Mouse (Mus musculus) embryonic facial prominence, embryonic 12.5 days (tissue): ENCODE results near the gene Foxl2. TPM values are rescaled to one million over a fixed set of nuclear protein-coding genes. Genes with fewer than 3 reads are reported as not detected.

Experiments used
- ATAC-seq: fragments of 200-750 bp; cut with Nextera tagmentation; 2 replicates; pipeline ENCODE4 v1.8.0; 2017; ENCODE audit not compliant: insufficient number of reproducible peaks, insufficient read depth, low FRiP score, low TSS enrichment
- H3K27ac ChIP-seq: fragments of 300-500 bp; sonication (generic); 2 replicates; pipeline ENCODE4 v1.5.1; 2016; ENCODE audit warnings: mild to moderate bottlenecking
- H3K27me3 ChIP-seq: fragments of 300-500 bp; sonication (generic); 2 replicates; pipeline ENCODE4 v1.6.1; 2016; ENCODE audit warnings: mild to moderate bottlenecking, moderate library complexity
- H3K36me3 ChIP-seq: fragments of 300-500 bp; sonication (generic); 2 replicates; pipeline ENCODE4 v1.6.1; 2016; ENCODE audit warnings: mild to moderate bottlenecking
- H3K4me1 ChIP-seq: fragments of 300-500 bp; sonication (generic); 2 replicates; pipeline ENCODE4 v1.6.1; 2016
- H3K4me2 ChIP-seq: fragments of 300-500 bp; sonication (generic); replicated peaks from 2 replicates; pipeline ENCODE4 v1.6.1; 2016; ENCODE audit warnings: mild to moderate bottlenecking, moderate library complexity
- H3K4me3 ChIP-seq: fragments of 300-500 bp; sonication (generic); 2 replicates; pipeline ENCODE4 v1.5.1; 2016; ENCODE audit warnings: mild to moderate bottlenecking
- H3K9ac ChIP-seq: fragments of 300-500 bp; sonication (generic); 2 replicates; pipeline ENCODE4 v1.6.1; 2016; ENCODE audit warnings: mild to moderate bottlenecking, moderate library complexity
- H3K9me3 ChIP-seq: fragments of 300-500 bp; sonication (generic); 2 replicates; pipeline ENCODE4 v1.6.1; 2016; ENCODE audit warnings: mild to moderate bottlenecking, moderate library complexity
- WGBS: fragments of 180-500 bp; shearing (Covaris S2); methylation state at CpG from one replicate; pipeline ENCODE4 v1.1.7; 2016; 5-methylcytosine and 5-hydroxymethylcytosine counted together
- polyA plus RNA-seq: library from polyadenylated mRNA; unstranded; fragments of >200 nt; fragmentation: Nextera tagmentation; extraction: Ambion mirVana; gene quantifications from 2 replicates; pipeline ENCODE4 v1.2.1, GENCODE M21; 2016

The Foxl2 gene
- polyA plus RNA-seq, 1 experiment from 2014 or later, result 14.3 TPM

DNA sequence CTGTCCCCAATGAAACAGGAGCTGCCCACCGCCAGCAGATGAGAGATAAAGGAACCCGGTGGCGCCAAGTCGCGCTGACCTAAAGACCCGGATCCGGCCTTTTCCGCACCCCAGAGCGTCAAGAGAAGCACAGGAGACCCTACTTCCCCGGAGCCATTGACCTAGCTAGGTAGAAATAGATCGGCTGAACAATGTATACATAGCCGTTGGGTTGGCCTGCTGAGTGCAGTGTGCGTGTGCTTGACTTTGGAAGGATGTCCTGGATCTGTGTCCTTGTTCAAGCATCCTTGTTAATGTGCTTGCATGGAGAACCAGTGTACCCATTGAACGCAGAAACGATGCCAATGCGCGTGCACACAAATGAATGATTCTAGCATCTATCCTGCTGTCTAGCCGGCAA is 8.6 kb downstream of the Foxl2 start:
- 5% methylated on average over 18 of the region's 18 CpGs for WGBS
- no peak overlapping the region for H3K4me3 ChIP-seq
- peaks cover 91% of the 10 kb centered on the region for H3K27me3 ChIP-seq

DNA sequence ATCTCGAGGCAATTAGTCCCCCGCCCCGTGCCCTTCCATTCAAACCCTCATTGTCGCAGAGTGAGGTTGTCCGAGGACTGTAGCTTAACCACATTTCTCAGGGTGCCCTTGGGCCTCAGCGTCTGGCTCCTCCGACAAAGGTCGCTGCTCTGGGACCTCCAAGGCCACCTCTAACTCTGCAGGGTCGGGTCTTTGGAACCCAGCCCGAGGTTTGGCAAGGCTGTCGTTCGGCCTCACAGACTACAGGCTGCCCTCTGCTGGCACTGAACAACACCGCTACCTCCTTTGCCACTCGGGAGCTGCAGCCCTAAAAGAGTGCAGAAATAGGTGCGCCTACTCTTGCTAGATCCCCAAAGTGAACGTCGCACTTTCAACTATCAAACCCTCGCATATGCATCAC is 10.0 kb downstream of the Foxl2 start:
- H3K36me3 ChIP-seq, result no peaks in the 10 kb centered on the region
- H3K27me3 ChIP-seq, result peaks cover 88% of the 10 kb centered on the region
- no peak overlapping the region for H3K27ac ChIP-seq
- H3K9ac ChIP-seq, result no peak overlapping the region
- peak overlapping the region; percentile 23; the same call in 1 of the 2 replicates for H3K4me2 ChIP-seq
- no peak overlapping the region for H3K4me3 ChIP-seq
- WGBS, result 3% methylated on average over 18 of the region's 18 CpGs
- ATAC-seq, result no peak
- no peaks in the 10 kb centered on the region for H3K9me3 ChIP-seq
- H3K4me1 ChIP-seq, result 0 out of 2 replicates have a peak, but pooled peaks cover 3% of the 10 kb centered on the region

More for the DNA sequence above, 8.6 kb downstream of the Foxl2 start:
- Histone ChIP-seq H3K4me2 (no peak overlapping the region), H3K9me3 (no peaks in the 10 kb centered on the region), H3K9ac (no peak overlapping the region), H3K4me1 (0 out of 2 replicates have a peak, but pooled peaks cover 3% of the 10 kb centered on the region), H3K36me3 (no peaks in the 10 kb centered on the region), H3K27ac (no peak overlapping the region)
- ATAC-seq, result no peak

DNA sequence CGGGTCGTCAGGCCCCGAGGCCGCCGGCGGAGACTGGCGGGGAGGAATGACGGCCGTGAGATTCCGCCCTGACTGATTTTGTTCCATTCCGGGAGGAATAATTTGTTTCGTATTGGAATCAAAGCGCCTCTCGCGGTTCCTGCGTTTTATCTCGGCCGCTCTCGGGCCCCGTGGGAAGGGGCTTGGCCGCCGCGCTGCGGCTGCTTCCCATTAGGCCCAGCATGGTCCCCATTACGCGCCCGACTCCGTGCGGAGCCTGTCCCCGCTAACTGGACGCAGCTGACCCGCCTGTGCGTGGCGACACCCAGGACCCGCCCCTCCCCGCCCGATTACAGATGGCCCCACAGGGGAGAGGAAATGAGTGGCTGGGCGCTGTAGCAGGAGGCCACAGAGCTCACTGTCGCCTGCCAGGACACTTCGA is 18.0 kb downstream of the Foxl2 start:
- Histone ChIP-seq H3K4me2 (peak overlapping the region; percentile 67), H3K4me3 (peak overlapping the region; percentile 36), H3K27me3 (peaks cover 78% of the 10 kb centered on the region), H3K9ac (peak overlapping the region; percentile 33; the same call in 1 of the 2 replicates), H3K27ac (peak overlapping the region; percentile 54; the same call in 1 of the 2 replicates), H3K36me3 (no peaks in the 10 kb centered on the region), H3K4me1 (peaks cover 11% of the 10 kb centered on the region), H3K9me3 (no peaks in the 10 kb centered on the region)
- no peak for ATAC-seq
- whole genome bisulfite sequencing, result under 1% methylated on average over 40 of the region's 40 CpGs

DNA sequence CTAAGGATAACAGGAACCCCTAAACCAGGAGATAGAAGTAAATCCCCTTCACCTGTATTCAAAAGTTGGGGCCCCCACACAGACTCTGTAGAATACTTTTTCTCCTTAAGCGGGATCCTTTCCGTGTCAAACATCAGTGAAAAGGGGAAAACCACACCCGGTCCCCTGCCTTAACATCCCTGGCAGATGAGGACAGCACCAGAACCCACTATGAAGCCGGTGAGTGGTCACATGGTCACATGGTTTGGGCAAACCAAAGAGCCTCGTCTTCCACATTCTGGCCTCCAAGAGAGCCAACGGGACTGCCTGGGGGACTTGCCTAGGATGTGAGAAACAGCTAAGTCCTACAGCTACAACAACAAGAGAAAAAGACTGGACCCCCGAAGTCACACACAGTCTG is 18.5 kb downstream of the Foxl2 start:
- peaks cover 11% of the 10 kb centered on the region for H3K4me1 ChIP-seq
- ATAC-seq, result no peak
- 4% methylated on average over 7 of the region's 7 CpGs for WGBS
- no peaks in the 10 kb centered on the region for H3K9me3 ChIP-seq
- peak overlapping the region; percentile 36 for H3K4me3 ChIP-seq
- peaks cover 76% of the 10 kb centered on the region for H3K27me3 ChIP-seq
- H3K36me3 ChIP-seq, result no peaks in the 10 kb centered on the region
- H3K4me2 ChIP-seq, result peak overlapping the region; percentile 67
- H3K27ac ChIP-seq, result no peak overlapping the region
- H3K9ac ChIP-seq, result no peak overlapping the region

DNA sequence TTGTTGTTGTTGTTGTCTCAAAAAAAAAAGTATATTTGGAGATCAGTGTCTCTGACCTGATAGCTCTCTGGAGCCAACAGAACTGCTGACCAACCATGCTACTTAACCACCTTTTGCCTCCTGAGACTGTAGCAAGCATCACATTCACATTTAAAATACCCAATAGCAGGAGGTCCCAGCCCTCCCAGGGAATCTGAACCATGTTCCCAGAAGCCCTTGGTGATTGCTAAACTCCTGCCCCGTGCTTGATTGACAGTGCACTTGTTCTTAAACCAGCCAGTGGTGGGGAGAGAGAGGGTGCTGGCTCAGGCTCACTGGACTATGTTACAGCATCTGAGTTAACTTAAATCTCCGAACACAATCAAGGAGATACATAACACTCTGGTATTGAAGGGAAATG is 19.8 kb downstream of the Foxl2 start:
- H3K4me3 ChIP-seq, result no peak overlapping the region
- peaks cover 11% of the 10 kb centered on the region for H3K4me1 ChIP-seq
- 22% methylated on average over 2 of the region's 2 CpGs for WGBS
- ATAC-seq, result no peak
- H3K9me3 ChIP-seq, result no peaks in the 10 kb centered on the region
- H3K9ac ChIP-seq, result no peak overlapping the region
- H3K36me3 ChIP-seq, result no peaks in the 10 kb centered on the region
- no peak overlapping the region for H3K27ac ChIP-seq
- peaks cover 66% of the 10 kb centered on the region for H3K27me3 ChIP-seq
- no peak overlapping the region for H3K4me2 ChIP-seq

DNA sequence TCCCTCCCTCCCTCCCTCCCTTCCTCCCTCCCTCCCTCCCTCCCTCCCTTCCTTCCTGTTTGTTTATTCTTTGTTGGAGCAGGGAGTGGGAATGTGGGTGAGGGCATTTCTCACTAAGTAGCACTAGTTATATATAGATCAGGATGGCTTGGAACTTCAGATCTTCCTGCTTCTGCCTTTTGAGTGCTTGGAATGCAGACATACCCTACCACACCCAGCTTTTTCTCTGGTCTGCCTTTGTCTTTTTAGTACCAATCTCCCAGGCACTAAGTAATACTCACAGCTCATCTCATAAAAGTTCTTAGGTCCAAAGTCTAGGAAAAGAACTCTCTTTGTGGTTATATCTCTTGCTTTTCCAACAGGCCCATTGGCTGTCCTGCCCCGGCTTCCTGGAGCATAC is 21.0 kb downstream of the Foxl2 start:
- H3K4me2 ChIP-seq, result no peak overlapping the region
- no peaks in the 10 kb centered on the region for H3K36me3 ChIP-seq
- H3K9me3 ChIP-seq, result no peaks in the 10 kb centered on the region
- no peak overlapping the region for H3K27ac ChIP-seq
- peaks cover 13% of the 10 kb centered on the region for H3K4me1 ChIP-seq
- H3K9ac ChIP-seq, result no peak overlapping the region
- no peak for ATAC-seq
- no peak overlapping the region for H3K4me3 ChIP-seq
- 81% methylated on average over 1 of the region's 1 CpGs for WGBS
- H3K27me3 ChIP-seq, result peaks cover 54% of the 10 kb centered on the region

DNA sequence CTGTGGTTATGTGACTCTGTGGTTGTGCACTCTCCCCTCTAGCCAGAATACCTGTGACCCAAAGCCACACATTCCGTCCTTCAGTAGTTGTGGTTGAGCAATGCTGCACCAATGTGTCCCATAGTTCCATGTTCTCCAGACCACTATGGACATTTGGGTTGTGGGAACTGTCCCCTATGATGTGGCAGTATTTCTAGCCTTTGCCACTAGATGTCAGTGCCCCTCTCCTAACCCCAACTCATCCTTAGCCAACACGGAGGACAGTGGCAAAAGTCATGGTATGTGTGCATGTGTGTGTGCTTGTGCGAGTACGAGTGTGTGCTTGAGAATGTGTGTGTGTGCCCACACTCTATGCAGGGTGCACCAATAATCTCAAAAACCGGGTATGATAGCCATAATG is 21.4 kb downstream of the Foxl2 start:
- Histone ChIP-seq H3K4me1 (peaks cover 13% of the 10 kb centered on the region), H3K27me3 (peaks cover 51% of the 10 kb centered on the region), H3K9me3 (no peaks in the 10 kb centered on the region), H3K36me3 (no peaks in the 10 kb centered on the region), H3K27ac (no peak overlapping the region), H3K4me2 (no peak overlapping the region), H3K9ac (no peak overlapping the region), H3K4me3 (no peak overlapping the region)
- 45% methylated on average over 5 of the region's 5 CpGs for WGBS
- ATAC-seq, result no peak

DNA sequence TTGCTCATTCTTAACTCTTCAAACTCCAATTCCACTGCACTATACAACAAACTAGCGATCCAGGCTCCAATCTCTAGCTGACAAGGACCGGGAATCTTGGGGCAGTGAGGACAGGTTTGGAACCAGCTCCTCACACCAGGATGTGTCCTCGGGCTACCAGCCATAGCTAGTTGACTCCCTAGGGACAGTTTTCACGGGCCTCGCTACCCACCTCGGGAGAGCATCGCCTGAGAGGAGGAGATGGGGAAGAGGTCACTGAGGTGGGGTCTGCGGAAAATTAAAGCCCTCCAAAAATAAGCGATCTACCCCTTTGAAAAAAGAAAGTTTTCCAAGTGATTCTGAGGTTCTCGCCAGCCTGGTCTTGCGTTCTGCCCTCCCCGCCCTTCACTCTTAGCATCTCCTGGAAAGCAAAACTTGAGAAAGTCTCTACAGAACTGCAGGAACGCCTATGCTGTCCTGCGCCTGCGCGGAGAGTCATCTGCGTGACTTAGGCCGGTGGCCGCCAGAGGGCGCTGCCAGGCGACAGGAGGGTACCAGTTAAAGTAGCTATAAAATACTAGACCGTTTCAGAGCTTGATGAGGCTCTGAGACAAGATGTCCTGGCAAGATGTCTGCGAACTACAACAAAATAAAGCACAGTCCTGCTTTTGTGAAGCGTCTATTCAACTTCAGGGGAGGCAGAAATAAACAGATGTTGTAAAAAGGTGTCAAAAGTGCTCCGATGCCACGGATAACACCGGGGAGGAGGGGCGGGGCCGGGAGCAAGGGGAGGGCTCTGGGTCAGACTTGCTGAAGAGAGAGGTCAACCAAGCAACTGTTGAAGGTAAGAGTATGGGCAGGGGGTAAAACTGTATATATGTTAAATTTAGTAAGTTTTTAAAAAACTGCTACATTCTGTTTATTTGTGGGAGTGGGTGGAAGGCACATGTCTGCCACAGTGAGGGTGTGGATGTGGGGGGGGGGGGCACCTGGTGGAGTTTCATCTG is 24.6 kb downstream of the Foxl2 start:
- H3K27ac ChIP-seq, result no peak overlapping the region
- 6% methylated on average over 29 of the region's 29 CpGs for WGBS
- peak overlapping the region; percentile 31 for H3K4me3 ChIP-seq
- 0 out of 2 replicates have a peak, but pooled peaks cover 2% of the 10 kb centered on the region for H3K4me1 ChIP-seq
- peak overlapping the region; percentile 36; the same call in 1 of the 2 replicates for H3K9ac ChIP-seq
- no peak; the same call in none of the 2 replicates for ATAC-seq
- peak overlapping the region; percentile 50 for H3K4me2 ChIP-seq
- no peaks in the 10 kb centered on the region for H3K36me3 ChIP-seq
- H3K27me3 ChIP-seq, result peaks cover 34% of the 10 kb centered on the region
- H3K9me3 ChIP-seq, result no peaks in the 10 kb centered on the region

DNA sequence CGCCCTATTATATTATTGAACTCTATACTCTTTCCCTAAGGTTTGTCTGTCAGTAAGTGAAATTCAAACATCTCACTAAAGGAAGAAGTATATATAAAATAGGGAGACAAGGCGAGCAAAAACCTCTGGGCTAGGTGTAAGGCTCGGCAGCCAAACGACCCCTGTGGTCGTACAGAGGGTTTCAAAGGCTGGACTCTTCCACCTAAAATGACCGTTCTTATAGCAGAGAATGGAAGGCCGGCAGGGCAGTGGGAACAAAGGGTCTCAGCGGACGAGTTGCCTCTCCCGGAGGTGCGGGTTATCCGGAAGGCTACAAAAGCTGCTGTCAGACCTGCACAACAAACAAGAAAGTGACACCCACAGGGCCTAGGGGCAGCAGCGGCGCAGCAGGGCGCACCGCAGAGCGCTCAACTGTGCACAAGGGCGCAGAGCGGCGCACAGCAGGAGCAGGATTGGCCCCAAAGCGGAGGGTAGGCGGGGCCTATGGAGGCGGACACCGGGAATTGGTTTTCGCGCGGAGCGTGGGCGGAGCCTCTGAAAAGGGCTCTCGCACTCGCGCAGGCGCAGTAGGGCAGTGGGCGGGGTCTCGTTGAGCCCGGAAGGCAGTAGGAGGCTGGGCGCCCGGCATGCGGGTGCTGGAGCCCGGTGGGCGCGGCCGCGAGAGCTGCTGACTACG is 30.9 kb downstream of the Foxl2 start, which contains the start of gene Faim:
Gene Faim, plus strand, starts transcription at position 574 of the 676 bp plus-strand sequence.
- H3K9ac ChIP-seq, result peak within 1 kb of the TSS; percentile 73
- peaks cover 5% of the 10 kb centered on the region; the same call in 1 of the 2 replicates for H3K4me1 ChIP-seq
- H3K4me2 ChIP-seq, result peak within 1 kb of the TSS; percentile 87
- H3K27ac ChIP-seq, result peak within 1 kb of the TSS; percentile 41; the same call in 1 of the 2 replicates
- WGBS, result under 1% methylated on average over 45 of the region's 45 CpGs
- peak within 1 kb of the TSS; percentile 70 for H3K4me3 ChIP-seq
- H3K36me3 ChIP-seq, result no peaks in the 10 kb centered on the region
- ATAC-seq, result peak; percentile 97
- peaks cover 10% of the 10 kb centered on the region; the same call in 1 of the 2 replicates for H3K27me3 ChIP-seq
- H3K9me3 ChIP-seq, result no peaks in the 10 kb centered on the region

DNA sequence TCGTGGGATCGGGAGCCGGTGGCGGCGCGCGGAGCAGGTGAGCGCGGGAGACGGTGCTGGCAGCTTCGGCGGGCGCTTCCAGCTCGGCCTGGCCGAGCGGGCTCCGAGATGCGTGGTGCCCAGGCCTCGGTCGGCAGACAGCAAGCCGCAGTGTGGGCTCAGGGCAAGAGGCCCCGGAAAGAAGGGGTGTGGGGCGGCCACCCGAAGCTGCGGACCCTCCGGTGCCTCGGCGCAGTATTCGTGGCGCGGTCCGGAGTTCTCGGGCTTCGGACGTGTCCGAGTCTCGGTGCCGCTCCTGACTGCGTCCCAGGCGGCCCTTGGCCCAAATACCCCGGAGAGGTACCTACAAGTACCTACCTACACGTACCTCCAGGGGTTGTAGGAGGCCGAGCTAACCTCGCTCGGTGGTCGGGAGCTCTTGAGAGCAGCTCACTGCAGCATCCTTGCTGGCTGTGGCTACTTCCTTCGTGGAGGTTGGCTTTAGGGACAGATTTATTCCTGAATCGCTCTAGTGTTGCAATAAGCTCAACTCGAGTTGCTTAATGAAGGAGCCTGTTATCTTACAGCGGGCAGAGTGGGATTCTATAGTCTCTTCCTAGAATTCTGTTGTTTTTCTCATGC is 31.5 kb downstream of the Foxl2 start:
- Histone ChIP-seq H3K27me3 (peaks cover 10% of the 10 kb centered on the region; the same call in 1 of the 2 replicates), H3K4me2 (peak overlapping the region; percentile 87), H3K27ac (no peak overlapping the region), H3K4me1 (peaks cover 5% of the 10 kb centered on the region; the same call in 1 of the 2 replicates), H3K4me3 (peak overlapping the region; percentile 70), H3K9me3 (no peaks in the 10 kb centered on the region), H3K36me3 (no peaks in the 10 kb centered on the region), H3K9ac (peak overlapping the region; percentile 73)
- WGBS, result under 1% methylated on average over 50 of the region's 50 CpGs
- ATAC-seq, result peak; percentile 58

DNA sequence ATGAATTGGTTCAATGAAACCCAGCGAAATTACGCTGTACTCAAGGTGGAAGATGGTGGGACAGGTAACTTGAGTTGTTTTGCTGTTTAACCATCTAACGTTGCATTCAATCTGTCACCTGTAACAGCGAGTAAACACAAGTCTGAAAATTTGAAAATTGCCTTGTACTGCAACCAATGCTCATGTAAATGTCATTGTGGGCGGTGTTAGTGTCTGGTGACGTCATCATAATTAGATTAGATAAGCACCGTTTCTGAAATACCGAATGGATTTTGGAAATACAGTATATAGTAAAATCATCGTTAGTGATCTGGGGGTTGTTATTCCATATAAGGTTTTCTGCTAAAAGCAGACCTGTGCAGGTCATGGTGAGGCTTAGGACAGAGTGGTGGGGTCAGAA is 32.0 kb downstream of the Foxl2 start:
- no peak for ATAC-seq
- Histone ChIP-seq H3K9me3 (no peaks in the 10 kb centered on the region), H3K27me3 (peaks cover 10% of the 10 kb centered on the region; the same call in 1 of the 2 replicates), H3K4me1 (peaks cover 5% of the 10 kb centered on the region; the same call in 1 of the 2 replicates), H3K27ac (no peak overlapping the region), H3K4me2 (peak overlapping the region; percentile 87), H3K36me3 (no peaks in the 10 kb centered on the region), H3K4me3 (peak overlapping the region; percentile 70), H3K9ac (no peak overlapping the region)
- WGBS, result 45% methylated on average over 9 of the region's 9 CpGs
